Mouse (Mus musculus): Measurements from ENCODE around the gene Cltc.

- TF ChIP-seq CTCF (IDR thresholded peaks at IDR 0.05; ENCODE audit: low read depth, low read length) (no peak), GATA2 (IDR thresholded peaks at IDR 0.05; ENCODE audit: borderline replicate concordance, low read depth, low read length) (no peak), TAL1 (conservative IDR thresholded peaks at IDR 0.05; ENCODE audit: low read depth, low read length) (no peak)
Observed at GRCm38 (mm10) chr11:86646885-86647459, 110.4 kb downstream of the Cltc start.
